Mouse (Mus musculus) left cerebral cortex, adult 18-20 months (tissue): ENCODE results near the gene Dtx3. TPM values are rescaled to one million over a fixed set of nuclear protein-coding genes. Genes with fewer than 3 reads are reported as not detected.

Experiments
- DNase-seq, 2 experiments: peaks; one replicate each; pipeline ENCODE4 v3.0.0; 2021 to 2022; ENCODE audit warnings: low spot score in 2 of 2, mixed read lengths in 1 of 2
- total RNA-seq, 2 experiments: library from RNA; stranded (reverse); gene quantifications; 2 replicates each; pipeline ENCODE4 v1.2.3; 2021

Dtx3 gene
- total RNA-seq, 2 experiments from 2014 or later: 198 to 222 TPM

DNA sequence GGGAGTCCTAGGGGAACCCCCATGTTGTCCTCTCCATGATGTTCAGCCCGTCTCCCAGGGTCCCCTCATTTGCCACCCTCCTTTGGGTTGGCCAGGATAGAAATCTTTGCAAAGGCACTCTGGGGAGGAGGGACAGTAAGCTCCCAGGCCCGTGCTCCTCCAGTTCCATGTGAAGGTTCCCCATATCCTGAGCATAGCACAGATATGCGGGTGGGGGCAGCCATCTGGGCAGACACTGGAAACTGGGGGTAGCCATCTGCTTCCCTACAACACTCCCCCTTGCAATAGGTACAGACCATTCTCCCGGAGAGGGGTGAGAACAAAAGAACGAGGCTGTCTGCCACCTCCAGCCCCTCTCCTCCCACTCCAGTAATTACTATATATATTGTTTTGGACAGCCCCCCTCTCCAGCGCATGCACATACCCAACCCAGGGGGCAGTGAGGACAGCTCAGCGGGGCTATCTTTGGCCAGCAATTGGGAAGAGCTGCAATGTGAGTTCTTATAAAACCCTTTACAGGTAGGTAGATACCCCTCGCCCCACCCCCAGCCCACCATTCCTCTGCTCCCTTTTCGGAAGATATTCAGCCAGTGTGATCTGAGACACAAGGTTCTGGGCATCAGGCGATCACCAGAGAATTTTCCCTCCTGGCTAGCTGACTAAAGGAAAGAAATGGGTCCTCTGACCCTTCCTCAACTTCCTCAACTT lies 8.0 kb downstream of the Dtx3 start:
- DNase-seq: peak; percentile 70 to 84

DNA sequence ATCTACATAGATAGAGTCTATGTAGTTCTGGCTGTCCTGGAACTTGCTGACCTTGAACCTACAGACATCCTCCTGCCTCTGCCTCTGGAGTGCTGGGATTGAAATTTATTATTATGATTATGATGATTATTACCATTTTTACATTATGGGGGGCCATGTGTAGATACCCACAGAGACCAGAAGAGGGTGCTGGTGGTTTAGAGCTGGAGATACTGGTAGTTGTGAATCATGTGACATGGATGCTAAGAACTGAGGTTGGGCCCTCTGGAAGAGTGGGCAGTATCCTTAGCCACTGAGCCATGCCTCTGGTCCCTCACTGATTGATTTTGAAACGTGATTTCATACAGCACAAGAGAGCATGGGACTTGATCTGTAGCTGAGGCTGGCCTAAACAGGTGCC lies 9.1 kb downstream of the Dtx3 start:
- no peak for DNase-seq

DNA sequence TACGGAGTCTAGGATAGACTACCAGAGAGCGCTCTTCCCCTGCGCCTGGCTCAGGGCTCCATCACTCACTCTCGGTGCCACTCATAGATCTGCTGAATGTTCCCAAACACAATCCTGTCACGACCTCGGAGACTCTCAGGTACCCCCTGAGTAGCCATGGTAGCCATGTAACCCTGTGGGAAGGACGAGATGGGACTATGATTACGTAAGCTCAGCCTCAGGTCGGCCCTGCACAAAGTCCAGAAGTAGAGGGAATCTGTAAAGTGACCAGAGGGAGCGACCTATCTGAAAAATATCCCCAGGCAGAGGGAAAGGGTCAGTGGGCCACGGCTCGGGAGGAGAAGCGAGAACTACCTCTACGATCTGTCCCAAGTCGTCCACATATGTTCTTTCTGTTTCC lies 10.0 kb downstream of the Dtx3 start:
- DNase-seq: no peak

DNA sequence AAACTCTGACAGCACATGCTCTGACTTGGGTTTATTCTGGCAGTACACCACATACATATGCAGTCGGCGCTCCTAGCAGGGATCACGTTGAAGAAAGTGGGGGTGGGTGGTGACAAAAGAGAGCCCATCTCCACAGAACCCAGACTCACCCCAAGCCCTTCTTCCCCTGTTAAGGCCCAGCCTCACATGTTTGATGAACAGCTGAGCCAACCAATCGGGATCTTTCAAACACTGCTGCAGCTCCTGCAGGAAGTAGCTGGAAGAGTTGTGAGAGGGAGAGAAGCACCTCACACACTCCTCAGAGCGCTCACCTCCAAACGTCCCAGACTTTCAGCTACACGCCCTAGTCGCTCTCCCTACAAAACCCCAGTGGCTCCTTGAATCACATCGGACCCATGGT lies 10.4 kb downstream of the Dtx3 start:
- DNase-seq: no peak

DNA sequence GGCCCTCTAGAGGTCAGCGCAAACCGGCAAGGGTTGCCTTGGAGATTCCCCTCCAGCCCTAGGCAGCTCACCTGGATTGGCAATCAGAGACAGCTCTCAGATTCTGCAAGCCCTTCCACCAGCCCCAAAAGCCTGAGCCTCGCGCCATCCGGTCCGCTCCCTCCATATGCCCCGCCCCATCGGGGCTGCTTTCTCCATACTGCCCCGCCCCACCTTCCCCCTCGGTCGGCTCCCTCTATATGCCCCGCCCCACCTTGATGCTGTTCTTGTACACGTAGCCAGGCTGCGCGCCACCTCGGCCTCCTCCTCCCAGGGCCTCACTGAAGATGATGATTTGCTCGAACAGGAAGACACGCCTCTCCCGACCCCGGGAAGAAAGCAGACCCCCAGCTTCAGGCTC lies 11.8 kb downstream of the Dtx3 start:
- DNase-seq: no peak

DNA sequence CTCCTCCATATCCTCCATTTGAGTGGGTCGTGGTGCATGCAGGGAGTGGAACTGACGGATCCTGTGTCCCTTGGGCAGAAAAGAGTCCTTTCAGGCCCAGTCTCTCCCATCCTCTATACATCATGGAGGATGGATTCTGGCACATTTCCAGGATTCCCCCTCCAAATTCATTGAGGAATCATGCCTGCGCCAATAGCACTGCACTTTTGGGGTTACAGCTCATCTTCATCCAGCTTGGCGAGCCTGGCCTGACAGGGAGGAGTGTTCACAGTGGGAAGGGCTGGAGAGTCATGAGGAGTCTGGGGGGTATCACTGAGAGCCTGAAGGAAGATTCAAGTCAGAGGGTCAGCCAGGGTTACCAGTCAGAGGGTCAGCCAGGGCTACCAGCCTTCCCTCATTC lies 12.9 kb downstream of the Dtx3 start:
- DNase-seq: no peak

DNA sequence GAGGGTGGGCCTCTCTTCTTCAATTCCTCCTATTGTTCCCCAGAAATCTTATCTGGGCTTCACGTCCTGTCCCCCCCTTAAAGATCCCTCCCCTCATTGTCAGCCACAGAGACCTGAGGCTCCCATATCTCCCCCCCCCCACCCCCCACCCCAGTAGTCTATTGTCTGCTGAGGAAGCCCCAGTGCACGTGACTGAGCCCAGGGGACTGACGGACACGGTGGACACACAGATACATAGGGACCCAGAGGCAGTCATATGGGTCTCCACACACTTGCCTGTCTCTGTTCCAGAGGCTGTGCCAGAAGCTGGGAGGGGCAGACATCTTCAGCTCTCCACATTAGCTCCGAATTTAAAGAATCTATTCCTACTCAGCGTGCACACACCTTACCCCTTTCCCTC lies 14.0 kb downstream of the Dtx3 start:
- no peak for DNase-seq

DNA sequence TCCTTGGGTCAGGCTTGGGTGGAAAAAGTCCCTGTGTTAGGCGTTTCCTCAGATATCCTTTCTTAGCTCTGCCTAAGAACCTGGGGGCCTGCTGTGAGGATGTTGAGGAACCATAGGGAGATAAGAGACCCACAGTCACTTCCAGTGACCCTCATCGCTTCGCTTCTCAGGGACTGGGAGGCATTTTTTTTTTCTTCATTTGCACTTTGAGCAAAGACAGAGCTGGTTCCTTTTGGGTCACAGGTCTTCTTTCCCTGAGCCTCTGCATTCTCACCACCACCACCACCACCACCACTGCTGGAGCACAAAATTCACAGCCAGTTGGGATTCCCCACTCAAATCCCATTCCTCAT lies 14.9 kb downstream of the Dtx3 start:
- no peak for DNase-seq

DNA sequence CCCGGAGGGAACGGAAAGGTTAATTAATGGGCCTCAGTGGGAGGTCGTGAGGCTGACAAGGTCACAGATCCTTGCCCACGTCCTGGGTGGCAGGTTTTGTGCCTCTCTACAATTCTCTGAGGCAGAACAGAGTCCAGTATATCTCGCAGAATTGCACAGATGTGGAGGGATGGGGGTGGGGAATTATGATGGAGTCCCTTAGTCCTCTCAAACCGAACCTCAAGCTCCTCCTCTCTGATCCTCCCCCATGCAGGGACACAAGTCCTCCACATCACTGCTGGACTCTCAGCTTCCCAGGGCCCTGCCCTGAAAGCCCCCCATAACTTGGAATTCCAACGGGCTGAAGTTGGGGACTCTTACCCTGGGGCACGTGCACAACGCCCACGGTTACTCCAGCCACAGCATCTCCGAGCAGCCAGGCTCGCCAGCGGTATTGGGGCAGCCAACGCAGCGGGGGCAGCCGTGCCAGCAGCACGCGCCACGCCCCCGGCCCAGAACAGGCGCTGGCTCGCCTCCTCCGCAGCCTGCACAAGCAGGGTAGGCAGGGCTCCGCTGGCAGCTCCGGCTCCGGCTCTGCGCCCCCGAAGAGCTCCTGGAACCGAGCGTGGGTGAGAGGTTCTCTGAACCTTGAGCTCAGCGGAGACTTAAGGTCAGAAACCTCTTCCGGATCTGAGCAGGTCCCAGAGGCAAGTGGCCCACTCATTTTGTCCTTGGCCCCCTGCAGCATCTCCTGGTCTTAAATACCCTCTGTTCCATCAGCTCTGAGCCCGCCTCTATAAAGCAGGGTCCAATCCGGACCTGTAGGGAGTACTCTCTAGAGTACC lies 15.4 kb downstream of the Dtx3 start, which contains the start of gene Slc26a10:
Gene Slc26a10 (minus strand): TSS at position 775 of the 824 bp plus-strand sequence.
- peak in 1 of 2 experiments; percentile 76 for DNase-seq

DNA sequence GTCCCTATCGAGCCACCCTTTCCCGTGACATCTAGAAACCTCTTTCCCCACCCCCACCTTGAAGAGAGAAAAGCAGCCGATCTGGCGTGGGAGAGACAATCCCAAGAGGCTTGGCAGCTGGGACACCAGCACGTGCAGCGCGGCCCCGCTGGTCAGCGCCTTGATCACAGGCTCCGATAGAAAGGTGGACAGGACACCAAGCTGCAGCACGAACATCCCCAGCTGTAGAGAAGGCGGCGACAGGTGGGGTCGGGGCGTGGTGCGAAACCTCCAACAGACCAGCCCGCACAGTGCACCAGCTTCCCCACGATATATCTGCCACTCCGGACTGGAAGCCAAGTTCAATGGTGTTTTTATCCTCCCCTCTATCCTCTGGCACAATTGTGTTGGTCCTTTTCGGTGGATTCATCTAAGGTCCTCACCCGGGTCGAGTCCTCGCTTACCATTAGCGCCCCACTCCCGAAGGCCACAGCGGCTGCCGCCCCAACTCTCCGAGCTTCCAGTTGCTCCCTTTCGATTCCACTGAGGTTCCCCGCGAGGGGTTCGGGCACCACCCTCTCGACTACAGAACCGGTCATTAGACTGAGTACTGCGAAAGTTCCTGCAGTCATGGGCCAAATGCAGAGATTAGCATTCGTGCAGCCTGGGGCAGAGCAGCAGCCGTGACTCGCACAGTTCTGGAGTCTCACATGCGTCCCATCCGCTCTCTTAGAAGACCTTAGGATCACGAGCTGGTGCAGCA lies 17.1 kb downstream of the Dtx3 start:
- peak in 1 of 2 experiments; percentile 15 for DNase-seq

DNA sequence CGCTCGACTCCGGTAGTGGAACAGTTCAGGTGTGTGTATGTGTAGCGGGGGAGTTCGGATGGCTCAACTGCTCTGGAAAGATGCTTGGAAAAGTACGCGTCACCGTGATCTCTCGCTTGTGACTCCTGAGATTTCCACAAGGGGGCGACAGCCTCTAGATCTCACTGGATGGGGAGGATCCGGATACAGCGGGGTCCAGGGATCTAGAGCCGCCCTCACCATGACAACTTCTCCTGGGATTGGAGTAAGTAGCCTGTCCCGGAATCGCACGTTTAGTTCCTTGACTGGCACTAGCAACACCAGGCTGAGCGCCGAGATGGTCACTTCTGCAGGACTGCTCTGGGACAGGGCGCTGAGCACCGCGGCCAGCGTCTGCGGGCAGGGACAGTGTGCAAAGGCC lies 17.8 kb downstream of the Dtx3 start:
- peak; percentile 82 to 87 for DNase-seq

DNA sequence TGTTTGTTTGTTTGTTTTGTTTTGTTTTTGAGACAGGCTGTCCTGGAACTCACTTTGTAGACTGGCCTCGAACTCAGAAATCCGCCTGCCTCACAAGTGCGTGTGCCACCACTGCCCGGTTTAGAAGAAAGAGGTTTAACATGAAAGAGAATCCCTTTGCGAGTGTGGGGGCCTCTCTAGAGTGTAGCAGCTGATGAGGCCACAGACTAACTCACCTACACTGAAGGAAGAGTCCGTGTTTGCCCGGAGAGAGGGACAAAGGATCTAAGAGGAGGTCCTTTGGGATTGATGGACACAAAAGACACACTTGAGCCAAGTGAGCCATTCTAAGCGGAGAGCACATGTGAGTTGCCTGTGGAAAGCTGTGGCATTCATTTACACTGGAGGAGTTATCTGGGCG lies 18.3 kb downstream of the Dtx3 start:
- no peak for DNase-seq

DNA sequence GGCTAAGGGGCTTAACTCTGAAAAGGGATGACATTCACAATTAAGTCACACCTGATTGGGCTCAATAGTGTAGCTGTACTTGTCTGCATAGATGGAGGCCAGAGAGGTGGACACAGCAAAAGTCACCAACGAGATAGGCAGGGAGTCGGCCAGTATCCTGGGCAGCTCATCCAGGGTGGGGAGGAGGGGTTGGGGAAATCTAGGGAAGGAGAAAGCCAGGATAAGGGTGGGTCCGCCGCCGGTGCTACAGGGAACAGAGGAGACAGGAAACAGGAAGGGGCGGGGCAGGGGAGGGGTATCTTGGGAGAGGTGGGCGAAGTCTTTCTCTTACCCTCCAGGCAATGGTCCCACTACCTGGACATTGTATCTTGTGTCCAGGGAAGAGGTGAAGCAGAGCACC lies 18.8 kb downstream of the Dtx3 start:
- DNase-seq: no peak

DNA sequence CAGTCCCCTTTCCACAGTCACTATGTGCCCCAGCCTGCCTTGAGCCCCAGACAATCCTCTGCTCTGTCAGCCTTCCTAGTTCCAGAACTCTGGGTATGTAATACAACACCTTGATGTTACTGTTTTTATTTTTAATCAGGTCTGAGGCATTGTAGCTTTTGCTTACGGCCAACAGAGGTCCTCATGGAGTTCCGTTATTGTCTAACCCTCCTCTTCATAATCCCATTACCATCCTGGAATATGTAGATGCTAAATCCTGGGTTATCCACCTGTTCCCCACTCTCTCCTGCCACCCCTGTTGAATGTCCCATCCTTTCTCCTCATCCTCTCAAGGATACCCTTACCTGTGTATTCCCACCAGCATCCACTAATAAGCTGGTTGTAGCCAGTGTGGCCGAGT lies 19.3 kb downstream of the Dtx3 start:
- DNase-seq: peak in 1 of 2 experiments; percentile 1

DNA sequence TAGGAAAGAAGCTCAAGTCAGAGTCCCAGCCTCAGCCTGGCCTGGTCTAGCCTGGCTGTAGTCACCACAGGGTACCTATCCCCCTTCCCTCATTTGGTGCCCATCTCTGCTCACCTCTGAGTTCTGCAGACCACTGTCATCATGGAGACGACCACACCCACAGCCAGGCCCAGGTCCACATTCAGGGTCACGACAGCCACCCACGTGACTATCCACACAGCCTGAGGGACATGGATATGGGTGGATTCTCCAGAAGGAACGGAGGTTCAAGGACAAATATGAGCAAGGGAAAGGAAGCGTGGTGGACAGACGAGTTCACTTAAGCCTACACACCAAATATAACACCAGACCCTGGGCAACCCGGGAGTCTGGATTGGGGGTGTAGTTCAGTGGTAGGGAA lies 21.4 kb downstream of the Dtx3 start:
- no peak for DNase-seq

DNA sequence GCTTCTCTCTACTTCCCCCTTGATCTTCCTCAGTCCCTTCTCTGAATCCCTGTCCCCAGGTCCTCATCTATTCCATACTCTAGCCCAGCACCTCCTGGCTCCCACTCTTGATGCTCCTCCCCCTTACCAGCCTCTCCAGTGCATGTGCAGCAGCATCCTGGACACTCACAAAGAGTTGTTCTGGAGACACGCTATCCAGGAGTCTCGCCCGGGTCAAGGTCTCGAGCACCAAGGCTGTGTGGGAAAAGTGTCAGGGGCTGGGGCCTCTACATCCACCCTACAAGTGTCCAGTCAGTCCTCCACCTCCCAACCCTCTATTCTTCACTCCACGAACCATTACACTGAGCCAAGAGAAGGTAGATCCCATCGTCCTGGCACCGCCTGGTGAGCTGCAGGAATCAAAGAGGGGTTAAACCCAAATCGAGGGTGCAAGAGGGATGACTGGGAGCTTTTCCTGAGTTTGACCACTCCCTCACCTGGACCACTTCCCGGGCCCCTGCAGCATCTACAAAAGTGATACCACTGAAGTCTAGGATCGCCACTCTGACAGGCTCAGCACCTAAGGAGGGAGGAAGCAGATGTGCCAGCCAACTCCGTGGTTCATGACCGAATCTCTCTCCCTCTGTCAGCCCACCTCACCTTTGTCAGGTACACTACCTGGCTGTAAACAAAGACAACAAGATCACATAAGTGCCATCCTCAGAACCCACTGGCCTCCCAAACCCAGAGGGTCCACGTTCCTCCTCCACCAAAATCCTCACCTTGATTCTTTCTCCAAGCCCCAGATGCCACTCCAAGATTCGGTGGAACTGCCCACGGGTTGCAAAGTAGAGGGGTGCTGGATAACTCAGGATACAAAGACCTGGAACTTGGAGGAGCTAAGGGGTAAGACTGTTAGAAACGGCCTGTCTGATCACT lies 22.1 kb downstream of the Dtx3 start:
- DNase-seq: peak in 1 of 2 experiments; percentile 1

DNA sequence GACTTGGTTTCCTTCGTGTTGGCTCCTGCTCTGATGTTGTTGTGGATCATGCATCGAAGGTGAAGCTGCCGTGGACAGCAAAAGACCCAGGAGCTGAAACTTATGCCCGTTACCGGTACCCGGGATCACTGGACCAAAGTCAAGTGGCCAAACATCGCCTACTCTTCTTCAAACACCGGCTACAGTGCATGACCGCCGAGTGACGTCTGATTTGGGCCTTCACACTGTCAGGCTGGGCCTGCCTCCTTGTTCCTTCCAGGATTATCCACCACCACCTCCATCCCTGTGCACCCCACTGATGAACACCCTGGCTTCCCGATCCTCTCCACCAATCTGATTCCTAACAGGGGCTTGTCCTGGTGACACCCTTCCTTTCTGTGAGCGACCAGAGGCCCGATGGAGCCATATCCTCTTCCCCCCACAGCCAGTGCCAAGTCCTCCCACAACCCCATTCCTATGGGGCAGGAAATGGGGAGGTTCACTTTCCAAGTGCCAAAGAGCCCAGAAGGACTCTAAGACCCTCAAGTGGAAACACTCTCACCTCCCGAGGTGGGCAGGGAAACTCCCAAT lies 23.8 kb downstream of the Dtx3 start:
- peak in 1 of 2 experiments; percentile 1 for DNase-seq

DNA sequence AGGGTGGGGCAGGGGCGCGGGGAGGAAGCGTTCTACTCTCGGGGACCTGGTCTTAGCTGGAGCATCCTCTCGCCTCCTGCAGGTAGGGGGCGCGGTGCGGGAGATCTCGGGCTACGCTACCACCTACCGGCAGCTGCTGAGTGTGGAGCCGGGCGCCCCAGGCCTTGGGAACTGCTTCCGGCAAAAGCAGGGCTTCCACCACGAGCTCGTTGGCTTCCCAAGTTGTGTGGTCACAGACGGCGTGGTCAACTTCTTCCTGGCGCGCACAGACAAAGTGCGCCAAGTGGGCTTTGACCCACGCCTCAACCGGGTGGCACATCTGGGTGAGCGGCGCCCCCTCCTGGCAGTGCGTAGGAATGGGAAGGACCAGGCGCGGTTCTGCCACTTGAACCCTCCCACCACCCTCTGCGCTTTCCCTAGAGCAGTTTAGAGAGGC lies 24.7 kb downstream of the Dtx3 start:
- no peak for DNase-seq

DNA sequence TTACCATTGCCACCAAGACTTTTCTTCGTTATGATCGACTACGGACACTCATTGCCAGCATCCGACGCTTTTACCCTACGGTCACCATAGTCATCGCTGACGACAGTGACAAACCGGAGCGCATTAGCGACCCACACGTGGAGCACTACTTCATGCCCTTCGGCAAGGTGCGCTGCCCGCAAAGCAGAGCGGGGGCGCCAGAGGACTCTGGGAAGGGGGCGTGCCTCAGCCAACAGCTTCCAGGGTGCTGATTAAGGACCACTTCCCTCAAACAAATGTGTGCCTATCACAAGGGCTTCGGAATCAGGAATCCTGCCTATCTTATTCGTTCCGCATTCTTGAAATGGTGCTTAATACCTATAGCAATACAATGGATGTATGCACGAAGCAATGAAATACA lies 25.5 kb downstream of the Dtx3 start:
- DNase-seq: no peak

DNA sequence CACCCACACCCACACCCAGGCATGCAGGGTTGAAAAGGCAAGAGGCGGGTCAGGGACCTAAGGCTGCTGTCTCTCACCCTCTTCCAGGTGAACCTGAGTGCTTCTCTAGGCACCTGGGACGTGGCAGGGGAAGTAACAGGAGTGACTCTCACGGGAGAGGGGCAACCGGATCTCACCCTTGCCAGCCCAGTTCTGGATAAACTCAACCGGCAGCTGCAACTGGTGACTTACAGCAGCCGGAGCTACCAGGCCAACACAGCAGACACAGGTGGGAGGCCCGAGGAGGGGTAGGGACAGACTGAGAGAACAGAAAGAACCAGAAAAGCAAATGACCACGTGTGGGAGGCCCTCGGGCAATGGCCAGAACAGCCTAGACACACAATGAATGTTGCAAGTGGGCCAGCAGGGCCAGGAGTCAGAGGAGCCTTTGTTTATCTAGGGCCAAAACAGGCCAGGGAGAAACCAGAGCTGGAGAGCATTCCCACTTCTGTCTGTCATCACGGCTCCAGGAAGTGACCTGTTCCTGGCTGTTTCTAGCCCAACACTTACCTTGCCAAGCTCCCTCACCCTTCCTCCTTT lies 27.8 kb downstream of the Dtx3 start:
- DNase-seq: no peak
